Mouse (Mus musculus) layer of hippocampus, adult 6 months (tissue): ENCODE data around the gene Ctsll3. TPM values are rescaled to one million over a fixed set of nuclear protein-coding genes. Genes with fewer than 3 reads are reported as not detected.

ENCODE experiments used
- long read RNA-seq, 2 experiments: library from polyadenylated mRNA; unstranded; transcript quantifications; one replicate each; pipeline ENCODE4 v2.0.0; 2019 to 2020
- polyA plus RNA-seq: library from polyadenylated mRNA; unstranded; fragments of <200 nt; fragmentation: Nextera tagmentation; gene quantifications from 2 replicates; pipeline ENCODE4 v1.2.3, GENCODE M21; 2021

Gene Ctsll3
- polyA plus RNA-seq: not detected in 2 replicates
- long read RNA-seq, experiment 1: 0 reads
- long read RNA-seq, experiment 2: 0 reads

DNA sequence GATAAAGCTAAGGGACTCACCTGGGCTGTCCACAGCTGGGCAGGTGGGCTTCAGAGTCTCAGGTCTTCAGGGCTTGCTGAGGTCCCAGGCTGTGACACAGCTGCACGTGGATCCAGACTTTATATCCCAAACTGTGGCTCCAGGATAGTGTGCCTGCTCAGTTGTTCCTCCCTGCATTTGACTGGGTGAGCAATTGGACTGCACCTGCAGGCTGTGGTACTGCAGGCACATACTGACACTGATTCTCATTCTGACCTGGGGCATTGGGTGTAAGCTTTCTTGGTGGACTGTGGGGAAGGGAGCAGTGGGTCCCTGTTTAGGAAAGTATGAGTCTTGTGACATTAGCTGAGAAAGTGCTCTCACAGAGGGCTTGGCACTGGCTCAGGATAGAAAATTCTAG, at the start of gene Ctsll3:
TSS of gene Ctsll3 (minus strand) at position 101 of the 400 bp plus-strand sequence.

DNA sequence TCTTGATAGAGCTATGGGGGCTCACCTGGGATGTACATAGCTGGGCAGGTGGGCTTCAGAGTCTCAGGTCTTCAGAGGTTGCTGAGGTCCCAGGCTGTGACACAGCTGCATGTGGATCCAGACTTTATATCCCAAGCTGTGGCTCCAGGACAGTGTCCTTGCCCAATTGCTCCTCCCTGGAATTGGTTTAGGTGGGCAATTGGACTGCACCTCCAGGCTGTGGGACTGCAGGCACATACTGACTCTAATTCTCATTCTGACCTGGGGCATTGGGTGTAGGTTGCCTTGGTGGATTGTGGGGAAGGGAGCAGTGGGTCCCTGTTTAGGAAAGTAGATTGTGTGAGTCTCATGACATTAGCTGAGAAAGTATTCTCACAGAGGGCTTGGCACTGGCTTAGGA, 16.4 kb downstream of the Ctsll3 start, which contains the start of gene BC051665:
TSS of gene BC051665 (minus strand) at position 101 of the 400 bp plus-strand sequence.

Other genes with a start within 250 kb of the Ctsll3 start
- 17.3 and 19.8 TPM in 2 replicates for gene Dapk1, start 200.9 kb downstream of the Ctsll3 start, polyA plus RNA-seq
- gene BC051665, start 16.5 kb downstream of the Ctsll3 start, polyA plus RNA-seq: not detected in 2 replicates
- gene 4930486L24Rik, start 61.6 kb upstream of the Ctsll3 start, polyA plus RNA-seq: 0.10 and 0.21 TPM in 2 replicates
- gene Gm49392, start 94.0 kb upstream of the Ctsll3 start, polyA plus RNA-seq: not detected in 2 replicates
- gene Ctla2b, start 94.6 kb upstream of the Ctsll3 start, polyA plus RNA-seq: 0.67 and 0.69 TPM in 2 replicates
- gene Tpbpb, start 102.0 kb upstream of the Ctsll3 start, polyA plus RNA-seq: not detected in 2 replicates
- not detected in 2 replicates for gene Gm49393, start 132.7 kb upstream of the Ctsll3 start, polyA plus RNA-seq
- 0.69 and 1.3 TPM in 2 replicates for gene Gm49391, start 133.7 kb upstream of the Ctsll3 start, polyA plus RNA-seq
- gene Ctla2a, start 133.8 kb upstream of the Ctsll3 start, polyA plus RNA-seq: 10.7 and 14.2 TPM in 2 replicates
- gene Tpbpa, start 139.1 kb upstream of the Ctsll3 start, polyA plus RNA-seq: not detected in 2 replicates
- not detected in 2 replicates for gene Ctsj, start 203.1 kb upstream of the Ctsll3 start, polyA plus RNA-seq
- not detected in 2 replicates for gene Ctsq, start 237.8 kb upstream of the Ctsll3 start, polyA plus RNA-seq